Mouse (Mus musculus) right cerebral cortex, postnatal 36 days (tissue): ENCODE data around the gene Prr14.
"Not testable (repeated sequence)": the region's sequence is repeated elsewhere in the genome, so short reads cannot be mapped to it uniquely, and the experiment has no call there.

Experiments used
- DNase-seq, 2 experiments: peaks; one replicate each; pipeline ENCODE4 v3.0.0; 2022; ENCODE audit warnings: low spot score in 2 of 2, mixed read lengths in 1 of 2

The Prr14 gene

GRCm38 (mm10) chr7:127471646-127472010, 12.2 kb downstream of the Prr14 start:
- peak in 1 of 2 experiments; percentile 20 for DNase-seq

DNA sequence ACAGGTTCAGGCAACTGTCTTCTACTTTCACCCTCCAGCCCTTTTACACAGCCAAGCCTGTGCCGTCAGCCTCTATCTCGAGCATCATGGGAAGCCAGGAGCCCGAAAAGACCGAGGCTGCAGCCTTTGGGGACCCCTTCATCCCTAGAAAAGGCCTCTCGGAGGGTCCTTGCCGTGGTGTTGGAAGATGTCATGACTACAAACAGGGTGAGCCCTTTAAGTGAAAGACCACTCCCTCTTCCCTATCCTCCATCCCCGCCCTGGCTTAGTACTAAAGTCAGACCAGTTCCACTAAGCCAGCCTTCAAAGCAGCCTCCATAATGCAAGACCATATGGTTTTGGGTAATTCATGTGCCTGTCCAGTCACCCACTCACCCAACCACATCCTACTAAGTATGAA, 12.6 kb downstream of the Prr14 start:
- DNase-seq = no peak

GRCm38 (mm10) chr7:127473705-127474104, 14.3 kb downstream of the Prr14 start:
- DNase-seq = no peak

GRCm38 (mm10) chr7:127474378-127475070, 15.1 kb downstream of the Prr14 start:
- no peak for DNase-seq

DNA sequence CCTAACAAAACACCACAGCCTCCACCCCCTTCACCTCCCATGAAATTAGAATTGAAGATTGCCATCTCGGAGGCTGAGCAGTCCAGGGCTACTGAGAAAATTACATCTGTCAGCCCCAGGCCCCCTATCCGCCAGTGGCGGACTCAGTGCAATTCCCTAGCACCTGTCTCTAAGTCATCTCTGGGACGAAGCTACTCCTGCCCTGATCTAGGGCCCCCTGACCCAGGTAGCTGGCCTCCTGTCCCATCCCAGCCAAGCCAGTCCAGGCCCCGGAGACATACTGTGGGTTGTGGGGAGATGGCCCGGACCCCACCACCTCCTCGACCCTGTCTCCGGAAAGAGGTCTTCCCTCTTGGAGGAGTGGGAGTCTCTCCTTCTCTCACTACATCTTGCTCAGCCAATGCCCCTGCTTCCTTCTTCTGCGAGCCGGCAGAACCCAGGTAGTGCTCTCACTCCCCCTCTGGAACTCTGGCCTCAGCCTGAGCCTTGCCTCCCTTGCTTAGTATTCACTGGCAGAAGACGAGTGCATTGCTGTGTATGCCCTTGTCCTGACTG, 15.9 kb downstream of the Prr14 start:
- no peak for DNase-seq

GRCm38 (mm10) chr7:127476336-127476735, 16.9 kb downstream of the Prr14 start:
- DNase-seq = no peak

DNA sequence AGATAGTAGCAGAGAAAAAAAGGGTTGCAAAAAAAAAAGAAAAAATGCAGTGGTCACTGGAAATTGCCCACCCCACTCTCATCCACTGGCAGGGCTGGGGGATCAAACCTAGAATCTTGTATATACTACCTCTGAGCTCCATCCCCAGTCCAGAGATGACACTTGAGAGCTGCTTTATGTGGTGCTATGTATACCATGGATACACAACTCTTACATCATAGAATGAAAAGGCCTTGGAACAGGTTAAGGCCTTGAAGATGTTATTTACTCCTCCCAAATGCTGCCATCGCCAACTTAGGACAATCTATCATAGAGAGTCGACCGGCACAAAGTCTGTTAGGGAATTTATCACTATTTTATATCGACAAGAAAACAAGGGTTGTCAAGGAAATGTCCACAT, 17.4 kb downstream of the Prr14 start:
- DNase-seq = no peak

- peak; percentile 100 for DNase-seq
These were observed 18.6 kb downstream of the Prr14 start for GRCm38 (mm10) chr7:127477687-127478634.

DNA sequence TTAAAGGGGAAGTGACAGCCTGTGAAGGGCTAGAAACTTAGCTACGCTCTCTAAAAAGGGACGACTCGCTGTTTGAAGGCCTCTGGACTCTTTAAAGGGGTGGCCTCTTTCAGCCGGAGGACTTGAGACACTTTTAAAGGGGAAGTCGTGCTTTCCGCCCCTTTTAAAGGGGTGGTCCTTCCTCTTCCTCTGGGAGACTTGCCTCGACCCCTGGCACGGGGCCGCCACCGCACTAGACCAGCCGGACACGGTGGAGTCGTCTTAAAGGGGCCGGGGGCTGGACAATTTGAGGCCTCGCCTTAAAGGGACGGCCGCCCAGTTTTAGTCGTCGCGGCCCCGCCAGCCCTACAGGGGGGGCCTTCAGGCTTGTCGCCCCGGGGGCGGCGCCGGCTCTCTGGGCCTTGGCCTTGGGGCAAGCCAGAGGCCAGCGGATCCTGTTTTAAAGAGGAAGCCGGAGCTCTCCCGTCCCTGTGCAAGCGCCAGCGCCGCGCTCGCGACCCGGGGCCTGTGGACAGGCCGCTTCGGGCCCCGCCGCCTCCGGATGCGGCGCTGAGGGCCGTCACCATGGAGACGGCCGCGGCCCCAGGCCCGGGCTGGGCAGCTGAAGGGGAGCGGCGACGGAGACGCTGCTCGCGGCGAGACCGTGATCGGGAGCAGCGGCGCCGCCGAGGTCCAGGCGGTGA, 19.4 kb downstream of the Prr14 start, which contains the start of gene Fbrs:
Gene Fbrs, plus strand, starts transcription at position 565 of the 683 bp plus-strand sequence.
- peak; percentile 90 to 93 for DNase-seq

GRCm38 (mm10) chr7:127479318-127480225, 20.2 kb downstream of the Prr14 start:
- no peak for DNase-seq

DNA sequence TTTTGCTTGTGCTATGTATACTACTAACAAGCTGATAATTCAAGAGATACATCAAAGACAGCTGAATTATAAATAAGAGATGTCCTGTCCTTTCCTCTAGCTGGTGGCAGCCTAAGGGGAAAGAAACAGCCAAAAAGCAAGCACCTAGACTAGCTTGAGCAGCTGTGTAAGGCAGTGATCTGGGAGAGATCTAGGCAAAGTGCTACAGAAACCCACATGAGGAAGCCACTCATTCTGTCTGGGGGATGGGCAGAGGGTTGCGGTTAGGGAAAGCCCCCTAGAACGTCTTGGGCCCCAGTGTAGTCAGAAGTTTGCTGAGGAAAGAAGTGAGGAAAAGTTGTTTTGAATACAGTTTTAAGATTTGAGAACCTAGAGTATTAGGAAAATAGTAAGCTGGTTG, 20.9 kb downstream of the Prr14 start:
- DNase-seq = no peak

GRCm38 (mm10) chr7:127485416-127485815, 26.0 kb downstream of the Prr14 start:
- no peak for DNase-seq

DNA sequence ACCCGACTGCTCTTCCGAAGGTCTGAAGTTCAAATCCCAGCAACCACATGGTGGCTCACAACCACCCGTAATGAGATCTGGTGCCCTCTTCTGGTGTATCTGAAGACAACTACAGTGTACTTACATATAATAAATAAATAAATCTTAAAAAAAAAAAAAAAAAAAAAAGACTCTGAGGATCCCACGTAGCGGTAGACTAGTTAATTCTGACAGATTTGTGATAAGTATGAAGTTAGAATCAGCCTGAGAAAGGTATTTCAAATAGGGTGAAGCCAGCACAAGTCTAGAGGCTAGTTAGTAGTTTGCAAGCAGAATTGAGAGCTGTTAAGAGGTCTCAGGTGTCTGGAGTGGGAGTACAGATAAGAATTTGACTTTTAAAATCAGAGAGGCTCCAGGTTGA, 29.0 kb downstream of the Prr14 start:
- not testable (repeated sequence) for DNase-seq

DNA sequence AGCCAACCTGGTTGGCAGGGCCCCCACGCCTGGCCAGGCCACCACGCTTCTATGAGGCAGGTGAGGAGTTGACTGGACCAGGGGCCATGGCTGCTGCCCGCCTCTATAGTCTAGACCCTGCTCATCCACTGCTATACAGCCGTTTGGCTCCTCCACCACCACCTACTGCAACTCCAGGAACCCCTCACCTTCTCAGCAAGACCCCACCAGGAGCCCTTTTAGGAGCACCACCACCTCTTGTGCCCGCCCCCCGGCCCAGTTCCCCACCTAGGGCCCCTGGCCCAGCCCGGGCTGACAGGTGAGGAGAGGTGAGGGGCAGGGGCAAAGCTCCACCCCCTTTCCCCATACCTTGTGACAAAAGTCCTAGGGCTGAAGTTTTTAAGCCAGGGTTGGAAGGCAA, 30.6 kb downstream of the Prr14 start:
- no peak for DNase-seq

GRCm38 (mm10) chr7:127491846-127492245, 32.4 kb downstream of the Prr14 start:
- no peak for DNase-seq

DNA sequence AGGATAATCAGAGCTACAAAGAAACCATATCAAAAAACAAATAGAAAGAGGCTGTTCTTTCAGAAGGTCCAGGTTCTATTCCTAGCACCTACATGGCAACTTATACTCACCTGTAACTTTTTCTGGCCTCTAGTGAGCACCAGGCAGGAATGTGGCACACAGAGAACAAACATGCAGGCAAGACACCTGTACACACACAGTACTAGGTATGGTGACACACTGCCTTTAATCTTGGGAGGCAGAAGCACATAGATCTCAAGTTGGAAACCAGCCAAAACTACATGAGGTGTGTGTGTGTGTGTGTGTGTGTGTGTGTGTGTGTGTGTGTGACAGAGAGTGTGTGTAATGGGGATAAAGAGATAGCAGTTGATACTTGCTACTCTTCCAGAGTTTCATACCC, 35.2 kb downstream of the Prr14 start:
- no peak for DNase-seq

DNA sequence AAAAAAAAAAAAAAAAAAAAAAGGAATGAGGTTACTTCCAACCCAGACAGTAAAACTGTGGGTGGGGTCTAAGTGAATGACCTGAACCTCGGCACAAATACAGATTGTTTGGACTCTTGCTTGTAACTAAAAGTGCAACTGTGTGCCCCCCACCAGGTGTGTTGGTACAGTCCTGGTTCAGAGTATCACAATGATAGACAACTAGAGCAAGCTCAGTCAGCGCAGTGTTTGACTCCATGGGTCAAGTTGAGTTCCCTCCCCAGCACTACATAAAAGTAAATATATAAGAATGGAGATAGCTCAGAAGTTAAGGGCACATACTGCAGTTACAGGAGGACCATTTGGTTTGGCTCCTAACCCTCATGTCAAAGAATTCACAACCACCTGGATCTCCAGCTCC, 38.0 kb downstream of the Prr14 start:
- no peak for DNase-seq

- no peak for DNase-seq
These were observed 39.0 kb downstream of the Prr14 start for GRCm38 (mm10) chr7:127498407-127498806.

GRCm38 (mm10) chr7:127508291-127508690, 48.9 kb downstream of the Prr14 start:
- DNase-seq = no peak

- DNase-seq = not testable (repeated sequence)
These were observed 50.4 kb downstream of the Prr14 start for GRCm38 (mm10) chr7:127509830-127510229.

GRCm38 (mm10) chr7:127511241-127511640, 51.8 kb downstream of the Prr14 start:
- DNase-seq = no peak
